Mouse (Mus musculus): Measurements from ENCODE around the gene Il2rb. TPM values are rescaled to one million over a fixed set of nuclear protein-coding genes. Genes with fewer than 3 reads are reported as not detected.
A peak's percentile ranks its signal among the peaks of the same experiment; 100 is the strongest.

The Il2rb gene
- polyA plus RNA-seq, 1 experiment from 2014 or later, result 0.63 TPM

- 69% methylated on average over 7 of the region's 7 CpGs for WGBS
- Histone ChIP-seq H3K36me3 (ENCODE audit: insufficient read depth, low read length) (no peaks in the 10 kb centered on the region), H3K4me2 (replicated peaks; ENCODE audit: low read depth, low read length) (no peak overlapping the region), H3K4me1 (ENCODE audit: insufficient read depth, low read depth, low read length) (no peaks in the 10 kb centered on the region), H3K4me3 (ENCODE audit: low read depth, low read length) (no peak overlapping the region), H3K27ac (ENCODE audit: low read length) (no peak overlapping the region), H3K9ac (replicated peaks; ENCODE audit: low read depth) (no peak overlapping the region), H3K27me3 (replicated peaks; ENCODE audit: insufficient read depth, low read length) (no peaks in the 10 kb centered on the region), H3K9me3 (ENCODE audit: low read length) (no peaks in the 10 kb centered on the region)
- TF ChIP-seq EP300 (IDR thresholded peaks at IDR 0.05), result no peak
- no peak for TF ChIP-seq CTCF (IDR thresholded peaks at IDR 0.05)
- DNase-seq (ENCODE audit: low spot score) (no peak), ATAC-seq (no peak)
Measured at GRCm38 (mm10) chr15:78480111-78480510, 15.0 kb downstream of the Il2rb start.

GRCm38 (mm10) chr15:78479470-78479869 lies 15.6 kb downstream of the Il2rb start:
- TF ChIP-seq EP300 (IDR thresholded peaks at IDR 0.05) (no peak), CTCF (IDR thresholded peaks at IDR 0.05) (no peak)
- H3K27me3 ChIP-seq (replicated peaks; ENCODE audit: insufficient read depth, low read length), result no peaks in the 10 kb centered on the region
- H3K4me3 ChIP-seq (ENCODE audit: low read depth, low read length), result no peak overlapping the region
- no peak for ATAC-seq
- no peaks in the 10 kb centered on the region for H3K4me1 ChIP-seq (ENCODE audit: insufficient read depth, low read depth, low read length)
- no peak for DNase-seq (ENCODE audit: low spot score)
- H3K36me3 ChIP-seq (ENCODE audit: insufficient read depth, low read length), result no peaks in the 10 kb centered on the region
- no peak overlapping the region for H3K27ac ChIP-seq (ENCODE audit: low read length)
- no peaks in the 10 kb centered on the region for H3K9me3 ChIP-seq (ENCODE audit: low read length)
- H3K4me2 ChIP-seq (replicated peaks; ENCODE audit: low read depth, low read length), result no peak overlapping the region
- H3K9ac ChIP-seq (replicated peaks; ENCODE audit: low read depth), result no peak overlapping the region
- 69% methylated on average over 5 of the region's 5 CpGs for whole genome bisulfite sequencing

GRCm38 (mm10) chr15:78478073-78478472 lies 17.0 kb downstream of the Il2rb start:
- Histone ChIP-seq H3K27ac (ENCODE audit: low read length) (no peak overlapping the region), H3K36me3 (ENCODE audit: insufficient read depth, low read length) (no peaks in the 10 kb centered on the region), H3K9ac (replicated peaks; ENCODE audit: low read depth) (no peak overlapping the region), H3K4me2 (replicated peaks; ENCODE audit: low read depth, low read length) (no peak overlapping the region), H3K27me3 (replicated peaks; ENCODE audit: insufficient read depth, low read length) (no peaks in the 10 kb centered on the region), H3K9me3 (ENCODE audit: low read length) (no peaks in the 10 kb centered on the region), H3K4me3 (ENCODE audit: low read depth, low read length) (no peak overlapping the region), H3K4me1 (ENCODE audit: insufficient read depth, low read depth, low read length) (no peaks in the 10 kb centered on the region)
- no peak for DNase-seq (ENCODE audit: low spot score)
- no peak for ATAC-seq
- 86% methylated on average over 4 of the region's 4 CpGs for WGBS
- TF ChIP-seq CTCF (IDR thresholded peaks at IDR 0.05) (no peak), EP300 (IDR thresholded peaks at IDR 0.05) (no peak)

- WGBS, result 67% methylated on average over 1 of the region's 1 CpGs
- Histone ChIP-seq H3K9me3 (ENCODE audit: low read length) (no peaks in the 10 kb centered on the region), H3K9ac (replicated peaks; ENCODE audit: low read depth) (no peak overlapping the region), H3K36me3 (ENCODE audit: insufficient read depth, low read length) (no peaks in the 10 kb centered on the region), H3K4me3 (ENCODE audit: low read depth, low read length) (no peak overlapping the region), H3K4me1 (ENCODE audit: insufficient read depth, low read depth, low read length) (no peaks in the 10 kb centered on the region), H3K27me3 (replicated peaks; ENCODE audit: insufficient read depth, low read length) (no peaks in the 10 kb centered on the region), H3K27ac (ENCODE audit: low read length) (no peak overlapping the region), H3K4me2 (replicated peaks; ENCODE audit: low read depth, low read length) (no peak overlapping the region)
- TF ChIP-seq EP300 (IDR thresholded peaks at IDR 0.05) (no peak), CTCF (IDR thresholded peaks at IDR 0.05) (no peak)
- DNase-seq (ENCODE audit: low spot score) (no peak), ATAC-seq (no peak)
Measured at GRCm38 (mm10) chr15:78476878-78477277, 18.2 kb downstream of the Il2rb start.

- Histone ChIP-seq H3K27me3 (replicated peaks; ENCODE audit: insufficient read depth, low read length) (no peaks in the 10 kb centered on the region), H3K4me1 (ENCODE audit: insufficient read depth, low read depth, low read length) (no peaks in the 10 kb centered on the region), H3K4me2 (replicated peaks; ENCODE audit: low read depth, low read length) (no peak overlapping the region), H3K4me3 (ENCODE audit: low read depth, low read length) (no peak overlapping the region), H3K36me3 (ENCODE audit: insufficient read depth, low read length) (no peaks in the 10 kb centered on the region), H3K9ac (replicated peaks; ENCODE audit: low read depth) (no peak overlapping the region), H3K9me3 (ENCODE audit: low read length) (no peaks in the 10 kb centered on the region), H3K27ac (ENCODE audit: low read length) (no peak overlapping the region)
- 32% methylated on average over 3 of the region's 3 CpGs for WGBS
- peak; percentile 7 for DNase-seq (ENCODE audit: low spot score)
- TF ChIP-seq CTCF (IDR thresholded peaks at IDR 0.05) (no peak), EP300 (IDR thresholded peaks at IDR 0.05) (no peak)
- no peak for ATAC-seq
Measured at GRCm38 (mm10) chr15:78475604-78476031, 19.5 kb downstream of the Il2rb start.

GRCm38 (mm10) chr15:78473442-78473841 lies 21.6 kb downstream of the Il2rb start:
- ATAC-seq (no peak), DNase-seq (ENCODE audit: low spot score) (no peak)
- Histone ChIP-seq H3K27me3 (replicated peaks; ENCODE audit: insufficient read depth, low read length) (no peaks in the 10 kb centered on the region), H3K4me1 (ENCODE audit: insufficient read depth, low read depth, low read length) (no peaks in the 10 kb centered on the region), H3K9ac (replicated peaks; ENCODE audit: low read depth) (no peak overlapping the region), H3K9me3 (ENCODE audit: low read length) (no peaks in the 10 kb centered on the region), H3K27ac (ENCODE audit: low read length) (no peak overlapping the region), H3K4me2 (replicated peaks; ENCODE audit: low read depth, low read length) (no peak overlapping the region), H3K4me3 (ENCODE audit: low read depth, low read length) (no peak overlapping the region), H3K36me3 (ENCODE audit: insufficient read depth, low read length) (no peaks in the 10 kb centered on the region)
- no peak for TF ChIP-seq EP300 (IDR thresholded peaks at IDR 0.05)
- TF ChIP-seq CTCF (IDR thresholded peaks at IDR 0.05), result no peak
- WGBS, result 78% methylated on average over 6 of the region's 6 CpGs

GRCm38 (mm10) chr15:78471902-78472301 lies 23.2 kb downstream of the Il2rb start:
- 29% methylated on average over 7 of the region's 7 CpGs for WGBS
- ATAC-seq (no peak), DNase-seq (ENCODE audit: low spot score) (no peak)
- no peak overlapping the region for H3K9ac ChIP-seq (replicated peaks; ENCODE audit: low read depth)
- no peaks in the 10 kb centered on the region for H3K27me3 ChIP-seq (replicated peaks; ENCODE audit: insufficient read depth, low read length)
- no peak overlapping the region for H3K27ac ChIP-seq (ENCODE audit: low read length)
- TF ChIP-seq CTCF (IDR thresholded peaks at IDR 0.05) (no peak), EP300 (IDR thresholded peaks at IDR 0.05) (no peak)
- H3K4me2 ChIP-seq (replicated peaks; ENCODE audit: low read depth, low read length), result no peak overlapping the region
- no peak overlapping the region for H3K4me3 ChIP-seq (ENCODE audit: low read depth, low read length)
- no peaks in the 10 kb centered on the region for H3K9me3 ChIP-seq (ENCODE audit: low read length)
- no peaks in the 10 kb centered on the region for H3K36me3 ChIP-seq (ENCODE audit: insufficient read depth, low read length)
- no peaks in the 10 kb centered on the region for H3K4me1 ChIP-seq (ENCODE audit: insufficient read depth, low read depth, low read length)
